Mouse (Mus musculus) liver, embryonic 14.5 days (tissue): ENCODE data around the gene Cfap43.

ENCODE experiments used
- CTCF ChIP-seq: IDR thresholded peaks from 2 replicates; pipeline ENCODE4 v1.5.1; 2016; ENCODE audit warnings: antibody characterized with exemption, low read depth, control low read depth
- EP300 ChIP-seq: IDR thresholded peaks from 2 replicates; pipeline ENCODE4 v1.6.1; 2016; ENCODE audit warnings: antibody characterized with exemption, low read depth

GRCm38 (mm10) chr19:47882882-47883254 lies 36.2 kb downstream of the Cfap43 start:
- TF ChIP-seq CTCF, result no peak
- TF ChIP-seq EP300, result no peak
